ENCODE assay signal across 7 mouse cellular contexts in the genomic region with DNA sequence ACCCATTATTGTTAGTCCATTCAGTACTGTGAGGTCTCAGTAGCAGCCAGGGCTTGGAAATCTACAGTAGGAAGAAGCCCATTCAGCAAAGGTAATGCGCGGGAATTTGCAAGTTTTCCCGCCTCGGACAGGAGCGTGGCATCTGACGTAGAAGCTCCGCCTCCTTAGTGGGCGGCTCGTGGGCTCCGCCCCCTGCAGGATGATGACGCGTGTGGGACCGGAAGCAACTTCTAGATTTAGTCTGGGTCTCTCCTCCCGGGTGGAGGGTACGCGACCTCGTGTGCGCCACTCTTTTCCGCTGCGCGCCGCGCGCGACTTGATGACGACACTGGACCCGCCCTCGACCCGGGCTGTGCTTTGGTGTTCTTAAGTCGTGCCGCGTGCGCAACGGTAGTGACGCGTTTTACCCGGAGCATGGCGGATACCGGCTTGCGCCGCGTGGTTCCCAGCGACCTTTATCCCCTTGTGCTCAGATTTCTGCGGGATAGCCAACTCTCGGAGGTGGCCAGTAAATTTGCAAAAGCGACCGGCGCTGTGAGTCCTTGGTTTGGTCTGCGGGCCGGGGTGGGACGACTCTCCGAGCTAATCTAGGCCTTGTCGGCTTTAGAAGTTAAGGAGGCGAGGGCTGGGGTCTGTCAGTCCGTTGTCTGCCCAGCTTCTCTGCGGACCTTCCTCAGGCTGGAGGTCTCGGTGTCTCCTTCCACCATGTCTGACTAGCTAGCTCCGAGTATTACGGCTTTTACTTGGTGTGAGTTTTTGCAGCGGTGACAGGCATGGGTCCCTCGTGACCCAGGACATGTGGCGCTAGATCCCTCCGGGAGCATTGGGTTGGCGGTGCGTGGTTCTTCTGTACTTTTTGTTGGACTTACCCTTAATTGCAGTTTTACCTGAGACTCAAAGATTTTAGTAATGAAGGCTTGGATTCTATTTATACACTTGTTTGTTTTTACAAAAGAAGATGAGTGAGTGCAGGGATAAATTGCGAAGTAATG. TPM values are rescaled to one million over a fixed set of nuclear protein-coding genes. Genes with fewer than 3 reads are reported as not detected.
DNase-seq lines count a peak whose midpoint lies in the region; ATAC-seq lines count a peak whose summit lies in the region.

Nolc1 (plus strand) TSS at position 248 of the 992 bp plus-strand sequence.

- H3K4me1 ChIP-seq in intestine, embryonic 15.5 days (replicated peaks): peaks cover 11% of the 10 kb centered on the region
- H3K4me1 ChIP-seq in midbrain, embryonic 10.5 days: peaks cover 20% of the 10 kb centered on the region

- intact Hi-C loops in gastrocnemius, postnatal 36 days (cut with DNase I): no loop called here
- intact Hi-C loops in left cerebral cortex, postnatal 25 days (cut with DNase I): loop anchor here (1.0 kb wide), 1 partner anchor 19 kb away; no protein-coding TSS in a partner anchor

- H3K9me3 ChIP-seq in intestine, embryonic 15.5 days: no peaks in the 10 kb centered on the region
- H3K9me3 ChIP-seq in midbrain, embryonic 10.5 days (replicated peaks): no peaks in the 10 kb centered on the region

- ATAC-seq in intestine, embryonic 15.5 days: peak; percentile 99

- peaks cover 28% of the 10 kb centered on the region for H3K36me3 ChIP-seq in intestine, embryonic 15.5 days
- H3K36me3 ChIP-seq in midbrain, embryonic 10.5 days: peaks cover 71% of the 10 kb centered on the region

- H3K27ac ChIP-seq in intestine, embryonic 15.5 days: peak within 1 kb of the TSS; percentile 64
- H3K27ac ChIP-seq in midbrain, embryonic 10.5 days (replicated peaks): peak within 1 kb of the TSS; percentile 87

- peak within 1 kb of the TSS; percentile 66 for H3K4me2 ChIP-seq in intestine, embryonic 15.5 days (replicated peaks)

- peak within 1 kb of the TSS; percentile 82 for H3K4me3 ChIP-seq in intestine, embryonic 15.5 days (replicated peaks)
- peak within 1 kb of the TSS; percentile 77 for H3K4me3 ChIP-seq in midbrain, embryonic 10.5 days

- H3K9ac ChIP-seq in intestine, embryonic 15.5 days: peak within 1 kb of the TSS; percentile 70

- under 1% methylated on average over 66 of the region's 66 CpGs for WGBS in intestine, embryonic 15.5 days
- under 1% methylated on average over 66 of the region's 66 CpGs for WGBS in midbrain, embryonic 10.5 days

- H3K27me3 ChIP-seq in intestine, embryonic 15.5 days (replicated peaks): no peaks in the 10 kb centered on the region
- H3K27me3 ChIP-seq in midbrain, embryonic 10.5 days (ENCODE audit: low read depth, poor library complexity, severe bottlenecking): no peaks in the 10 kb centered on the region

- peak; percentile 100 for DNase-seq in adrenal gland, adult 2 months
- peak; percentile 99 for DNase-seq in embryo, embryonic 11.5 days (ENCODE audit: low read depth, low spot score)
- peak; percentile 97 to 99 for DNase-seq in gastrocnemius, postnatal 36 days
- DNase-seq in left cerebral cortex, postnatal 25 days (ENCODE audit: low spot score in 2 of 2): peak; percentile 100
- peak; percentile 99 for DNase-seq in midbrain, embryonic 10.5 days (ENCODE audit: low spot score)
- DNase-seq in right cerebral cortex, postnatal 4 days: peak; percentile 99

RNA-seq across cellular contexts. Expression of gene Nolc1, which starts in this region (rescaled TPM):
- 10 to 100 TPM; 44.6 to 72.2 TPM for total RNA-seq in adrenal gland, adult 2 months (2021)
- polyA plus RNA-seq in adrenal gland, adult 2 months (2012; rRNA removed): 4.3 and 5.8 TPM in 2 replicates
- total RNA-seq in gastrocnemius, postnatal 36 days (2021): 10 to 100 TPM; 15.7 to 20.4 TPM
- 99.0 and 107 TPM in 2 replicates for polyA plus RNA-seq in intestine, embryonic 15.5 days (2015; fragmentation: Nextera tagmentation; extraction: Ambion mirVana)
- 10 to 100 TPM; 40.1 to 41.8 TPM for total RNA-seq in left cerebral cortex, postnatal 25 days (2021)
- polyA plus RNA-seq in midbrain, embryonic 10.5 days (2016; fragmentation: Nextera tagmentation; extraction: Ambion mirVana): 128 and 141 TPM in 2 replicates

Comparison
In these comparisons a context has a peak if more than half of its experiments do, and no peak if none do; other contexts are left out.
1. Peak in every context shown above with its lines: DNase-seq, ATAC-seq, H3K4me3 ChIP-seq and H3K27ac ChIP-seq.
2. RNA of gene Nolc1 (polyA plus RNA-seq): 128 to 141 TPM in midbrain, embryonic 10.5 days and 99.0 to 107 TPM in intestine, embryonic 15.5 days; 4.3 to 5.8 TPM in adrenal gland, adult 2 months; every median in the first group is over 10 times any median in the second.